Mouse (Mus musculus) liver, adult 2 months (tissue): ENCODE measurements around the gene Ppp1cc.

Experiments used
- CTCF ChIP-seq: fragments of 200-500 bp; IDR thresholded peaks from 2 replicates; pipeline ENCODE4 v1.5.1; 2011; ENCODE audit warnings: low read depth, low read length, control low read depth
- POLR2A ChIP-seq: fragments of 200-500 bp; IDR thresholded peaks from 2 replicates; pipeline ENCODE4 v1.6.1; 2011; ENCODE audit warnings: low read length, control low read depth; ENCODE audit not compliant: insufficient read depth; ENCODE audit errors: extremely low read depth

GRCm38 (mm10) chr5:122217636-122218035 lies 59.6 kb downstream of the Ppp1cc start:
- TF ChIP-seq POLR2A (no peak), CTCF (no peak)
